Mouse (Mus musculus): ENCODE data around the gene Pbx1. TPM values are rescaled to one million over a fixed set of nuclear protein-coding genes. Genes with fewer than 3 reads are reported as not detected.
A peak's percentile ranks its signal among the peaks of the same experiment; 100 is the strongest.

Pbx1 gene
- polyA plus RNA-seq, 1 experiment from 2014 or later = 48.8 TPM

DNA sequence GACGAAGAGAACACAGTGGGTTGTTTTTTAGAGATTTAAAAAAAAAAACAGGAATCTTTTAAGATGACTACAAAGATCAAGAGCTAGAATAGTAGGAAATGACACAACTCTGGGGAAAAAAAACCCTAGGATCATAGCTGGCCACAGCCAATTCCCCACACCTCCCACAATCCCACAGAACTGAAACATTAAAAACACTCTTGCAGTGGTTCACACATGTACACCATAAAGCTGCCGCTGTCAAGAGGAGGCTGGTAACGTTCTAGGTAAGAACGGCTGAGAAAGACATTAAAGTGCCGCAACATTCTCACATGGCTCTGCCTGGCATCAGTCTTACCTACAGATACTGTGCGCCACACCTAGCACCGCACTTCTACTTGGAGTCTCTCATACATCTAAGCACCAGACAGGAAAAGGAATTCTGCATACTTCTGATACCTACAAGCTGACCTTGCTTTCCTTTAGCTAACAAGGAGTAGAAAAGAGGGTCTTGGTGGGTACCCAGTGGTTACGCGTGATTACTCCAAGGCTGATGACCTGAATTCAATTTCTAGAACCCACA lies 176.6 kb downstream of the Pbx1 start:
- Histone ChIP-seq H3K4me3 (ENCODE audit: low read depth, low read length) (no peak overlapping the region), H3K4me2 (no peak overlapping the region), H3K27ac (ENCODE audit: low read depth) (no peak overlapping the region), H3K9ac (no peak overlapping the region), H3K36me3 (ENCODE audit: insufficient read depth) (no peaks in the 10 kb centered on the region), H3K27me3 (ENCODE audit: insufficient read depth, low read length) (no peaks in the 10 kb centered on the region), H3K9me3 (ENCODE audit: low read depth, low read length) (no peaks in the 10 kb centered on the region), H3K4me1 (ENCODE audit: insufficient read depth) (no peaks in the 10 kb centered on the region)
- WGBS = 93% methylated on average over 9 of the region's 9 CpGs
- no peak for TF ChIP-seq CTCF (IDR thresholded peaks at IDR 0.05; ENCODE audit: low read depth)
- ATAC-seq (ENCODE audit: insufficient read depth) = no peak
- no peak for DNase-seq

DNA sequence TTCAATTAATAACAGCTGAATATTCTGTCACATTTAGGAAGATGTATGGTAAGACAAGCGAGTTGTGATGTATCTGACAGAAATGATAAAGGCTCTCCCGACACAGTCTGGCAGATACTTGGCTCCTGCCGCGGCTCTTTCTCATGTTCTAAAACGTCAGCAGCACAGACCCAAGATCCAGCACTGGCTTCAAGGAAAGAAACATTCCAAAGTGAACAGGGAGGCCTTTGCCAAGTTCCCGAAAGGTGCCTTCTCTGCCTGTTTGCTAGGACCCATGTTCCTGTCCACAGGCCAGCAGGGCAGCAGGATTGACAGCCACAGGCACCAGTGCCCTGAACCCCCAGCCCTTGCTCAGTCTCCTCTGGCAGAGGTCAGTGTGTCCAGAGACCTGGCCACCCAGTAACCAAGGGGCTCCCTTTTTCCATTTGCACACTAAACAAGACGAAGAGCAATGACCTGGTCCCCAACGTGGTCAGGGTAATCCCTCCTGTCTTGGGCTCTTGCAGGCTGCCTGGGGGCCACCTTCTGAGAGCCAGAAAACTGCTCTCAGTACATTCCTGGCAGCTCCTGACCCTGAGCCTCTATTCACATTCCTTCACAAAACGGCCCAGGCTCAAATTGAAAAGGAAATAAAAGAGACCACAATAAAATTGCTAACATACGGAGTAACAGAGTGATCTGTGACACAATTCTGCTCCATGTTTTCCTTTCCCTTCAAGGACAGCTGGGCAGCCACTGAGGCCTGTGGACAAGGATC lies 184.9 kb downstream of the Pbx1 start:
- H3K27me3 ChIP-seq (ENCODE audit: insufficient read depth, low read length) = no peaks in the 10 kb centered on the region
- peak overlapping the region; percentile 39; the same call in 1 of the 2 replicates for H3K27ac ChIP-seq (ENCODE audit: low read depth)
- peak; percentile 67 for DNase-seq
- 25% methylated on average over 10 of the region's 10 CpGs for WGBS
- H3K4me2 ChIP-seq = peak overlapping the region; percentile 4; the same call in 1 of the 2 replicates
- no peaks in the 10 kb centered on the region for H3K36me3 ChIP-seq (ENCODE audit: insufficient read depth)
- peaks cover 18% of the 10 kb centered on the region for H3K4me1 ChIP-seq (ENCODE audit: insufficient read depth)
- no peak overlapping the region for H3K9ac ChIP-seq
- 0 out of 2 replicates have a peak, but pooled peaks have one; percentile 26 for ATAC-seq (ENCODE audit: insufficient read depth)
- no peak overlapping the region for H3K4me3 ChIP-seq (ENCODE audit: low read depth, low read length)
- no peak for TF ChIP-seq CTCF (IDR thresholded peaks at IDR 0.05; ENCODE audit: low read depth)
- H3K9me3 ChIP-seq (ENCODE audit: low read depth, low read length) = no peaks in the 10 kb centered on the region

DNA sequence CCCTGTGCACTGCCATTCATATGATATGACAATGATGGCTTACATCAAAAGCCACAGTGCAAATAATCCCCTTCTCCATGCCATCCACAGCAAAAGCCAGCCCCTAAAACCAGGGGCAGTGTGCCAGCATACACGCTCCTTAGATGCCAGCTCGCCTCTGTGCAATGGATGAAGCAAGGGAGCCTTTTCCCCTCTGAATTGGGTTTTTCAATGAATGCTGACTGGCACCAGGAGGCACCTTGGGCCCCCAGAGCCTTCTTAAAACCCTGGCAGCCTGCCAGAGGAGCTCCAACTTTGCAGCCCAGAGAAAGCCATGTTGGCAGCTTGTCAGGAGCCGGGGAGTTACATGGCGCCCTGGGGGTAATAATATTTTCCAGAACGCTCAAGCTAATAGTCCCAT lies 186.5 kb downstream of the Pbx1 start:
- DNase-seq = peak; percentile 48
- H3K9me3 ChIP-seq (ENCODE audit: low read depth, low read length) = no peaks in the 10 kb centered on the region
- no peak for TF ChIP-seq CTCF (IDR thresholded peaks at IDR 0.05; ENCODE audit: low read depth)
- H3K4me2 ChIP-seq = no peak overlapping the region
- H3K27me3 ChIP-seq (ENCODE audit: insufficient read depth, low read length) = no peaks in the 10 kb centered on the region
- no peak overlapping the region for H3K27ac ChIP-seq (ENCODE audit: low read depth)
- 60% methylated on average over 5 of the region's 5 CpGs for WGBS
- no peak for ATAC-seq (ENCODE audit: insufficient read depth)
- H3K4me3 ChIP-seq (ENCODE audit: low read depth, low read length) = no peak overlapping the region
- peaks cover 29% of the 10 kb centered on the region for H3K4me1 ChIP-seq (ENCODE audit: insufficient read depth)
- H3K36me3 ChIP-seq (ENCODE audit: insufficient read depth) = no peaks in the 10 kb centered on the region
- no peak overlapping the region for H3K9ac ChIP-seq

DNA sequence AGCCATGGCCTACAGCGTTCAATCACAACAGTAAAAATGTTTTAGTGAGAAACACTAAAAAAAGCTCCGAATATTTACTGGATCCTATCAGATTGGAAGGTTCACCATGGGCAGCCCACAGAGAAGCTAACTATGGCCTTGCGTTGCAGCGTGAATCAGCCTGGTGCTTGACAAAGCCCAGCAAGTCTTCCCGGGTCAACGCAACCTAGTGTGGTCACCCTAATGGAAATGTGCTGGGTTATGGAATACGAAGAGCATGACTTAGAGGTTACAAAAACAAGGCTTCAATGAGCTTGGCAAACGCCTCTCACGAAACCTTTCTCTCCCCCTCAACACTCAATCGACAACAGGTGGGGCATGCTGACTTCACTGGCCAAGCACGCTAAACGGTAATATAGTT lies 188.3 kb downstream of the Pbx1 start:
- Histone ChIP-seq H3K4me3 (ENCODE audit: low read depth, low read length) (no peak overlapping the region), H3K36me3 (ENCODE audit: insufficient read depth) (no peaks in the 10 kb centered on the region), H3K4me1 (ENCODE audit: insufficient read depth) (peaks cover 28% of the 10 kb centered on the region), H3K9ac (no peak overlapping the region), H3K27ac (ENCODE audit: low read depth) (no peak overlapping the region), H3K9me3 (ENCODE audit: low read depth, low read length) (no peaks in the 10 kb centered on the region), H3K27me3 (ENCODE audit: insufficient read depth, low read length) (no peaks in the 10 kb centered on the region), H3K4me2 (no peak overlapping the region)
- TF ChIP-seq CTCF (IDR thresholded peaks at IDR 0.05; ENCODE audit: low read depth) = no peak
- no peak for DNase-seq
- 71% methylated on average over 12 of the region's 12 CpGs for WGBS
- no peak for ATAC-seq (ENCODE audit: insufficient read depth)

DNA sequence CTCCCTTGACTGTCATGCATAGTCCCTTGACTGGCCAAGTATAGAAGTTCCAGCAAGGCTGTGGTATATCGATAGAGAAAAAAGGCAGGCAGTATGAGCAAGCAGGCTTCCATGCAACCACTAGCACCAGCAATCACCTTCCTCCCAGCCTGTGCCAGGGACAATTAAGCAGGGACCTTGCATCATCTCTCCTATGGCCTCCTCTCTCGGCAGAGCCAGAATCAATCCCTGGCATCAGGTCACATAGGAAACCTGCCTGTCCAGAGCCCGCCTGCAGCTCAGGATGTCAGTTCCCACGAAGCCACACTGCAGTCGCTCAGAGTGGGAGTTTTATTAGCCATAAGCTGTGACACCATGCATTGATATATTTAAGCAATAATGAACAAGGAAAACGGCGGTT lies 189.0 kb downstream of the Pbx1 start:
- no peaks in the 10 kb centered on the region for H3K27me3 ChIP-seq (ENCODE audit: insufficient read depth, low read length)
- ATAC-seq (ENCODE audit: insufficient read depth) (no peak), DNase-seq (no peak)
- no peak overlapping the region for H3K4me3 ChIP-seq (ENCODE audit: low read depth, low read length)
- WGBS = 76% methylated on average over 7 of the region's 7 CpGs
- H3K4me1 ChIP-seq (ENCODE audit: insufficient read depth) = peaks cover 25% of the 10 kb centered on the region
- no peak overlapping the region for H3K27ac ChIP-seq (ENCODE audit: low read depth)
- H3K36me3 ChIP-seq (ENCODE audit: insufficient read depth) = no peaks in the 10 kb centered on the region
- no peaks in the 10 kb centered on the region for H3K9me3 ChIP-seq (ENCODE audit: low read depth, low read length)
- TF ChIP-seq CTCF (IDR thresholded peaks at IDR 0.05; ENCODE audit: low read depth) = no peak
- H3K4me2 ChIP-seq = no peak overlapping the region
- H3K9ac ChIP-seq = no peak overlapping the region

DNA sequence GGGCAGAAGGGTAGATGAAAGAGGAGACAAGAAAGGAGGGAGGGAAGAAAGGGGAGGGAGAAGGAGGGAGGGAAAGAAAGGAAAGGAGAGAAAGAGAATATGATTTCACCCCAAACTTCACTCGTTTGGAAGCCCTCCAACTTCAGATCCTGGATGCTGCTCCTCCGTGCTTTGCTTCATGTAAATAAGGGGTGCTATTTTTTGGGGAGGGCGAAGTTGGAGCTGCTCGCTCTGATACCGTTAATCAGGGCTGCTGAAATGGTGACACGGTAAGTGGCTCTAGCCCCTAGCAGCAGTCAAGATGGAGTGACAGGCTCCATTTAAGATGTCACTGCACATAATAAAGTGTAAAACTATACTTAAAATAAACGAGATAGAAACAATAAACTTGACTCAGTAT lies 190.8 kb downstream of the Pbx1 start:
- H3K27ac ChIP-seq (ENCODE audit: low read depth) = peak overlapping the region; percentile 54; the same call in 1 of the 2 replicates
- H3K4me2 ChIP-seq = peak overlapping the region; percentile 40
- 26% methylated on average over 7 of the region's 7 CpGs for WGBS
- no peak overlapping the region for H3K9ac ChIP-seq
- no peaks in the 10 kb centered on the region for H3K27me3 ChIP-seq (ENCODE audit: insufficient read depth, low read length)
- no peak overlapping the region for H3K4me3 ChIP-seq (ENCODE audit: low read depth, low read length)
- peaks cover 15% of the 10 kb centered on the region for H3K4me1 ChIP-seq (ENCODE audit: insufficient read depth)
- H3K36me3 ChIP-seq (ENCODE audit: insufficient read depth) = peaks cover under 1% of the 10 kb centered on the region; the same call in 1 of the 2 replicates
- TF ChIP-seq CTCF (IDR thresholded peaks at IDR 0.05; ENCODE audit: low read depth) = no peak
- ATAC-seq (ENCODE audit: insufficient read depth) (no peak), DNase-seq (peak; percentile 47)
- H3K9me3 ChIP-seq (ENCODE audit: low read depth, low read length) = no peaks in the 10 kb centered on the region

DNA sequence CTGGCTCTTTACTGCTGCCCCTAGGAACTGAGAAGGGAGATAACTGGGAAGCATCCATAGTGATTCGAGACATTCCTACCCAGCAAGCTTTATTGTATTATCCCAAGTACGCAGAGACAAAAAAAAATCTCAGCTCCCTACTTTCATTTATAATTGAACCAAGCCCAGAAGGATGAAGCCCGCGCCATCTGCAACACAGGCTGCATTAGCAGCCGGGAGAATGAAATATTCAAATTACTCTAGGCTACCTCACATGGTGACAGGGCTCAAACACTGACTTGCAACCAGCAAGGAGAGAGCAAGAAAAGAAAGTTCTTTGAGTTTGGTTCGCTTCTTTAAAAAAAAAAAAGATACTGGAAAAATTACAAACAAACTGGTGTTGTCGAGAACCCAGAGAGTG lies 191.2 kb downstream of the Pbx1 start:
- H3K36me3 ChIP-seq (ENCODE audit: insufficient read depth) = peaks cover 2% of the 10 kb centered on the region; the same call in 1 of the 2 replicates
- ATAC-seq (ENCODE audit: insufficient read depth) (peak; percentile 36; the same call in 1 of the 2 replicates), DNase-seq (peak; percentile 75)
- H3K4me2 ChIP-seq = peak overlapping the region; percentile 40; the same call in 1 of the 2 replicates
- H3K9me3 ChIP-seq (ENCODE audit: low read depth, low read length) = no peaks in the 10 kb centered on the region
- 36% methylated on average over 7 of the region's 7 CpGs for WGBS
- H3K4me3 ChIP-seq (ENCODE audit: low read depth, low read length) = no peak overlapping the region
- H3K9ac ChIP-seq = no peak overlapping the region
- no peak for TF ChIP-seq CTCF (IDR thresholded peaks at IDR 0.05; ENCODE audit: low read depth)
- H3K27me3 ChIP-seq (ENCODE audit: insufficient read depth, low read length) = no peaks in the 10 kb centered on the region
- H3K27ac ChIP-seq (ENCODE audit: low read depth) = peak overlapping the region; percentile 21; the same call in 1 of the 2 replicates
- peaks cover 13% of the 10 kb centered on the region for H3K4me1 ChIP-seq (ENCODE audit: insufficient read depth)

Measured in lung, embryonic 14.5 days (tissue).